Mouse (Mus musculus): Measurements from ENCODE around the gene Gm9639.
"Not testable (repeated sequence)": the region's sequence is repeated elsewhere in the genome, so short reads cannot be mapped to it uniquely, and the experiment has no call there.

GRCm38 (mm10) chr10:77782442-77782841 lies 12.4 kb downstream of the Gm9639 start, which contains the start of gene Gm3250:
- not testable (repeated sequence) for TF ChIP-seq CTCF (IDR thresholded peaks at IDR 0.05); POLR2A (IDR thresholded peaks at IDR 0.05; ENCODE audit: insufficient read depth, low read depth, low read length)
